Mouse (Mus musculus) cerebellum, adult 9-11 months (tissue): ENCODE results near the gene Casq2.

Experiments
- DNase-seq: peaks from one replicate; pipeline ENCODE4 v3.0.0; 2022

Gene Casq2

DNA sequence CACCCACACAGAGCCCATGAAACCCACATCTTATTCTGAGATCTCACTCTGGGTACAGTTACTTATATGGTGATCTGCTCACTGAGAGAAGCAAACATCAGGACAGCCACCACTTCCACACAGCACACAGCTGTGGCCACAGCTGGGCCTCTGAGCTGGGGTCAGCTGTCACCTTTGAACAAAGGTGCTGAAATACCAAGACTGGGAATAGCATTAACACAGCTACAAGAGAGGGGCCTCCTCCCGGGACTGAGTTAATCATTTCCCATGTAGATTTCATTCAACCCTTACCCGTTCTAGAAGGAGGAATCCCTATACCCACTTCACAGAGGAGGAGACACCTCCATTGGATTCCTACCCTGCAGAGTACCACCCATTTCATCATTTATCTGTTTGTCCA lies 109.5 kb downstream of the Casq2 start:
- no peak for DNase-seq
